Mouse (Mus musculus): Measurements from ENCODE around the gene Cmah. TPM values are rescaled to one million over a fixed set of nuclear protein-coding genes. Genes with fewer than 3 reads are reported as not detected.

Cmah gene
- polyA plus RNA-seq (2012; rRNA removed), result 0.04 and 0.05 TPM in 2 replicates

DNA sequence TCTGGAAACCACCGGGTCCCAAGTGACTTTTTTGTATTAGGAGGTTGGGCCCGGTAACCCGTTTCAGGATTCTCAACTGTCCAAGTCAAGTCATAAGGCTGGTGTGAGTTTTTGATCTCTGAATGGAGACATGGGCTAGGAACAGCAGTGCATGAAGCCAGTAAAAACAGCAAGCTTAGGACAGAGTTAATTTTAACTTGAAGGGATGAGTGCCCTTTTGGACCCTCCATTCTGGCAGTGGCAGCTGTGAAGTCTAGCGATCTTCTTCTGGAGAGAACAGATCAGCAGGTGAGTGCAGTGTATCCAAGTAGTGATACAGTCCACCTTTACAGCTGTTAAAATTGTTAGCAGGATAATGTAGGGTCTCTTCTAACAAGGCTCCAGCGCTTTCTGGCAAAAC lies at the start of gene Cmah:
Gene Cmah, plus strand, starts transcription at position 204 of the 400 bp plus-strand sequence.

GRCm38 (mm10) chr13:24280439-24281431 lies 46.5 kb upstream of the Cmah start, which contains the start of gene Carmil1:
Carmil1 (minus strand) TSS chr13:24280795.

Other genes with a start within 250 kb of the Cmah start
- 25.6 and 26.3 TPM in 2 replicates for gene Carmil1, start 46.6 kb upstream of the Cmah start, polyA plus RNA-seq (2012; rRNA removed)

Data from central nervous system, embryonic 18 days (tissue).